Mouse (Mus musculus) left cerebral cortex, adult 2 months (tissue): ENCODE data around the gene Csnk2b. TPM values are rescaled to one million over a fixed set of nuclear protein-coding genes. Genes with fewer than 3 reads are reported as not detected.

Experiments
- DNase-seq, 2 experiments: peaks; one replicate each; pipeline ENCODE4 v3.0.0; 2021 to 2022; ENCODE audit warnings: low spot score in 2 of 2, mixed read lengths in 1 of 2; ENCODE audit errors: extremely low spot score in 1 of 2
- H3K27ac ChIP-seq: fragments of 200-600 bp; 2 replicates; pipeline ENCODE4 v1.8.1; 2022
- H3K4me3 ChIP-seq: fragments of 200-600 bp; 2 replicates; pipeline ENCODE4 v1.8.1; 2022
- CTCF ChIP-seq: fragments of 200-600 bp; IDR thresholded peaks from 2 replicates; pipeline ENCODE4 v1.8.1; 2022; ENCODE audit warnings: antibody characterized with exemption, mild to moderate bottlenecking, moderate library complexity
- intact Hi-C: fragments of 180-260 bp; cut with DNase I; formaldehyde crosslinking; loops from one replicate; pipeline ENCODE4 v1.15.1; 2025
- total RNA-seq, 2 experiments: library from RNA; stranded (reverse); gene quantifications; 2 replicates each; pipeline ENCODE4 v1.2.3; 2021

Csnk2b gene
- total RNA-seq, 2 experiments from 2014 or later = 177 to 187 TPM

GRCm38 (mm10) chr17:35161421-35161820 lies 39.6 kb upstream of the Csnk2b start:
- intact Hi-C loops = no loop called here
- DNase-seq = no peak
- TF ChIP-seq CTCF = no peak
- Histone ChIP-seq H3K4me3 (no peak overlapping the region), H3K27ac (no peak overlapping the region)

GRCm38 (mm10) chr17:35159638-35160037 lies 37.8 kb upstream of the Csnk2b start:
- TF ChIP-seq CTCF = no peak
- intact Hi-C loops = no loop called here
- Histone ChIP-seq H3K4me3 (no peak overlapping the region), H3K27ac (no peak overlapping the region)
- no peak for DNase-seq

GRCm38 (mm10) chr17:35158850-35159593 lies 37.2 kb upstream of the Csnk2b start:
- DNase-seq = no peak
- no peak overlapping the region for H3K4me3 ChIP-seq
- no peak overlapping the region for H3K27ac ChIP-seq
- intact Hi-C loops = no loop called here
- TF ChIP-seq CTCF = no peak

GRCm38 (mm10) chr17:35157661-35158175 lies 35.9 kb upstream of the Csnk2b start:
- Histone ChIP-seq H3K27ac (no peak overlapping the region), H3K4me3 (no peak overlapping the region)
- DNase-seq = no peak
- TF ChIP-seq CTCF = no peak
- intact Hi-C loops = no loop called here

GRCm38 (mm10) chr17:35157254-35157653 lies 35.4 kb upstream of the Csnk2b start:
- H3K4me3 ChIP-seq = no peak overlapping the region
- intact Hi-C loops = no loop called here
- no peak for TF ChIP-seq CTCF
- DNase-seq = no peak
- no peak overlapping the region for H3K27ac ChIP-seq

GRCm38 (mm10) chr17:35156461-35157200 lies 34.8 kb upstream of the Csnk2b start:
- no peak for DNase-seq
- Histone ChIP-seq H3K4me3 (no peak overlapping the region), H3K27ac (no peak overlapping the region)
- TF ChIP-seq CTCF = no peak
- intact Hi-C loops = no loop called here

- DNase-seq = no peak
- no peak for TF ChIP-seq CTCF
- Histone ChIP-seq H3K27ac (no peak overlapping the region), H3K4me3 (no peak overlapping the region)
- intact Hi-C loops = no loop called here
Observed at GRCm38 (mm10) chr17:35155451-35155850, 33.6 kb upstream of the Csnk2b start.

GRCm38 (mm10) chr17:35154616-35155015 lies 32.8 kb upstream of the Csnk2b start:
- DNase-seq = no peak
- TF ChIP-seq CTCF = no peak
- no peak overlapping the region for H3K4me3 ChIP-seq
- no peak overlapping the region for H3K27ac ChIP-seq
- intact Hi-C loops = no loop called here

- Histone ChIP-seq H3K27ac (no peak overlapping the region), H3K4me3 (no peak overlapping the region)
- intact Hi-C loops = no loop called here
- no peak for DNase-seq
- no peak for TF ChIP-seq CTCF
Observed at GRCm38 (mm10) chr17:35153931-35154330, 32.1 kb upstream of the Csnk2b start.

- Histone ChIP-seq H3K4me3 (no peak overlapping the region), H3K27ac (no peak overlapping the region)
- intact Hi-C loops = no loop called here
- no peak for DNase-seq
- TF ChIP-seq CTCF = no peak
Observed at GRCm38 (mm10) chr17:35153077-35153476, 31.2 kb upstream of the Csnk2b start.

- no peak for DNase-seq
- Histone ChIP-seq H3K4me3 (no peak overlapping the region), H3K27ac (no peak overlapping the region)
- TF ChIP-seq CTCF = no peak
- intact Hi-C loops = no loop called here
Observed at GRCm38 (mm10) chr17:35152121-35152520, 30.3 kb upstream of the Csnk2b start.

GRCm38 (mm10) chr17:35147922-35148639 lies 26.2 kb upstream of the Csnk2b start:
- no peak for TF ChIP-seq CTCF
- DNase-seq = no peak
- no peak overlapping the region for H3K27ac ChIP-seq
- no peak overlapping the region for H3K4me3 ChIP-seq
- intact Hi-C loops = no loop called here
